Mouse (Mus musculus) CH12.LX (cell line): ENCODE data around the gene Junb. TPM values are rescaled to one million over a fixed set of nuclear protein-coding genes. Genes with fewer than 3 reads are reported as not detected.

Source experiments
- DNase-seq: peaks from one replicate; pipeline ENCODE4 v3.0.0-alpha.2; 2013; ENCODE audit errors: extremely low read depth
- H3K27ac ChIP-seq: 2 replicates; pipeline ENCODE4 v1.5.1; 2012; ENCODE audit warnings: low read depth, mild to moderate bottlenecking, control low read depth, moderate library complexity; ENCODE audit not compliant: insufficient read depth
- H3K27me3 ChIP-seq: replicated peaks from 2 replicates; pipeline ENCODE3; 2012; ENCODE audit warnings: inconsistent platforms
- H3K36me3 ChIP-seq, 2 experiments: replicated peaks in 1 of 2; 2 replicates each; pipeline versions ENCODE3 to v1.6.1; 2012; ENCODE audit warnings: inconsistent platforms in 1 of 2, low read length in 1 of 2, mild to moderate bottlenecking in 1 of 2, mixed read lengths in 1 of 2, moderate library complexity in 1 of 2; ENCODE audit not compliant: control insufficient read depth in 1 of 2, insufficient read depth in 1 of 2
- H3K4me1 ChIP-seq, 2 experiments: 2 replicates each; pipeline ENCODE4 v1.6.1; 2012; ENCODE audit warnings: inconsistent platforms in 1 of 2, moderate library complexity in 1 of 2; ENCODE audit not compliant: insufficient read depth in 2 of 2, control insufficient read depth in 1 of 2
- H3K4me2 ChIP-seq: 2 replicates; pipeline ENCODE4 v1.6.1; 2012; ENCODE audit warnings: low read depth, mild to moderate bottlenecking, control low read depth; ENCODE audit not compliant: poor library complexity, insufficient read depth, severe bottlenecking
- H3K4me3 ChIP-seq, 3 experiments: fragments of 150-350 bp in 1 of 3; sonication (generic) in 1 of 3; replicated peaks in 1 of 3; 2 replicates each; pipeline versions ENCODE3 to v1.5.1; 2011 to 2012; ENCODE audit warnings: low read depth in 2 of 3, low read length in 2 of 3, mild to moderate bottlenecking in 2 of 3, moderate library complexity in 2 of 3, control low read depth in 1 of 3, improper control_type of control experiment in 1 of 3, inconsistent platforms in 1 of 3, mixed read lengths in 1 of 3; ENCODE audit not compliant: poor library complexity in 1 of 3
- H3K79me2 ChIP-seq: replicated peaks from 2 replicates; pipeline ENCODE4 v1.6.1; 2012; ENCODE audit warnings: mild to moderate bottlenecking, moderate library complexity; ENCODE audit not compliant: control insufficient read depth, poor library complexity, insufficient read depth, severe bottlenecking; ENCODE audit errors: extremely low read depth
- H3K9ac ChIP-seq: 2 replicates; pipeline ENCODE4 v1.6.1; 2012; ENCODE audit warnings: low read depth, mild to moderate bottlenecking, control low read depth, moderate library complexity; ENCODE audit not compliant: insufficient read depth
- H3K9me3 ChIP-seq: replicated peaks from 2 replicates; pipeline ENCODE3; 2012; ENCODE audit warnings: low read length, inconsistent platforms, mixed read lengths
- BHLHE40 ChIP-seq: IDR thresholded peaks from 2 replicates; pipeline ENCODE4 v1.6.1; 2011; ENCODE audit warnings: mild to moderate bottlenecking, low read depth, low read length, improper control_type of control experiment
- CHD1 ChIP-seq: IDR thresholded peaks from 2 replicates; pipeline ENCODE4 v1.6.1; 2012; ENCODE audit warnings: low read depth, low read length, improper control_type of control experiment, inconsistent platforms
- CHD2 ChIP-seq: IDR thresholded peaks from 2 replicates; pipeline ENCODE4 v1.6.1; 2011; ENCODE audit warnings: low read length, improper control_type of control experiment
- CTCF ChIP-seq, 2 experiments: IDR thresholded peaks in 1 of 2; conservative IDR thresholded peaks in 1 of 2; 2 replicates each; pipeline ENCODE4 v1.5.1; 2011 to 2012; ENCODE audit warnings: low read depth in 2 of 2, low read length in 2 of 2, improper control_type of control experiment in 1 of 2, inconsistent platforms in 1 of 2, mild to moderate bottlenecking in 1 of 2, moderate library complexity in 1 of 2
- E2F4 ChIP-seq: IDR thresholded peaks from 2 replicates; pipeline ENCODE4 v1.6.1; 2011; ENCODE audit warnings: low read depth, low read length, improper control_type of control experiment; ENCODE audit not compliant: insufficient replicate concordance
- ELF1 ChIP-seq: IDR thresholded peaks from 2 replicates; pipeline ENCODE4 v1.6.1; 2014; ENCODE audit warnings: low read depth, mild to moderate bottlenecking, inconsistent platforms, low read length, improper control_type of control experiment
- EP300 ChIP-seq: IDR thresholded peaks from 2 replicates; pipeline ENCODE4 v1.6.1; 2011; ENCODE audit warnings: low read length, improper control_type of control experiment
- ETS1 ChIP-seq: conservative IDR thresholded peaks from 2 replicates; pipeline ENCODE4 v1.6.1; 2012; ENCODE audit warnings: low read depth, mild to moderate bottlenecking, inconsistent platforms, low read length, improper control_type of control experiment, moderate library complexity
- GABPA ChIP-seq: IDR thresholded peaks from 2 replicates; pipeline ENCODE4 v1.6.1; 2012; ENCODE audit warnings: low read depth, low read length, improper control_type of control experiment, inconsistent platforms; ENCODE audit not compliant: insufficient replicate concordance
- HCFC1 ChIP-seq: IDR thresholded peaks from 2 replicates; pipeline ENCODE4 v1.6.1; 2012; ENCODE audit warnings: low read depth, mild to moderate bottlenecking, inconsistent platforms, low read length, improper control_type of control experiment
- IRF4 ChIP-seq: IDR thresholded peaks from 2 replicates; pipeline ENCODE4 v1.6.1; 2014; ENCODE audit warnings: low read depth, mild to moderate bottlenecking, inconsistent platforms, low read length, improper control_type of control experiment
- JUN ChIP-seq: IDR thresholded peaks from 2 replicates; pipeline ENCODE4 v1.6.1; 2011; ENCODE audit warnings: low read depth, mild to moderate bottlenecking, low read length, improper control_type of control experiment, moderate library complexity; ENCODE audit not compliant: insufficient read depth
- JUND ChIP-seq: conservative IDR thresholded peaks from 2 replicates; pipeline ENCODE4 v1.6.1; 2011; ENCODE audit warnings: low read depth, low read length, improper control_type of control experiment
- KAT2A ChIP-seq: IDR thresholded peaks from 2 replicates; pipeline ENCODE4 v1.6.1; 2012; ENCODE audit warnings: low read length, improper control_type of control experiment, inconsistent platforms; ENCODE audit not compliant: insufficient replicate concordance
- MAX ChIP-seq: IDR thresholded peaks from 2 replicates; pipeline ENCODE4 v1.6.1; 2011; ENCODE audit warnings: low read length, improper control_type of control experiment
- MAZ ChIP-seq: IDR thresholded peaks from 2 replicates; pipeline ENCODE4 v1.6.1; 2012; ENCODE audit warnings: low read depth, mild to moderate bottlenecking, inconsistent platforms, low read length, improper control_type of control experiment, moderate library complexity
- MEF2A ChIP-seq: IDR thresholded peaks from 2 replicates; pipeline ENCODE4 v1.6.1; 2014; ENCODE audit warnings: low read depth, mild to moderate bottlenecking, inconsistent platforms, low read length, improper control_type of control experiment, borderline replicate concordance
- MXI1 ChIP-seq: IDR thresholded peaks from 2 replicates; pipeline ENCODE4 v1.6.1; 2011; ENCODE audit warnings: mild to moderate bottlenecking, low read depth, low read length, improper control_type of control experiment
- MYC ChIP-seq: IDR thresholded peaks from 2 replicates; pipeline ENCODE4 v1.6.1; 2011; ENCODE audit warnings: low read depth, mild to moderate bottlenecking, improper control_type of control experiment, low read length
- NELFE ChIP-seq: IDR thresholded peaks from 2 replicates; pipeline ENCODE4 v1.6.1; 2011; ENCODE audit warnings: low read depth, low read length, improper control_type of control experiment
- NRF1 ChIP-seq: IDR thresholded peaks from 2 replicates; pipeline ENCODE4 v1.6.1; 2014; ENCODE audit warnings: low read depth, mild to moderate bottlenecking, inconsistent platforms, low read length, improper control_type of control experiment, moderate library complexity
- PAX5 ChIP-seq: IDR thresholded peaks from 2 replicates; pipeline ENCODE4 v1.6.1; 2012; ENCODE audit warnings: low read length, inconsistent platforms, mixed read lengths
- POLR2A ChIP-seq: IDR thresholded peaks from 2 replicates; pipeline ENCODE4 v1.6.1; 2011; ENCODE audit warnings: low read depth, mild to moderate bottlenecking, improper control_type of control experiment, low read length
- POLR2AphosphoS2 ChIP-seq: IDR thresholded peaks from 2 replicates; pipeline ENCODE4 v1.6.1; 2011; ENCODE audit warnings: low read depth, low read length, improper control_type of control experiment
- RAD21 ChIP-seq: IDR thresholded peaks from 2 replicates; pipeline ENCODE4 v1.6.1; 2011; ENCODE audit warnings: low read depth, mild to moderate bottlenecking, low read length, improper control_type of control experiment, moderate library complexity
- RCOR1 ChIP-seq: conservative IDR thresholded peaks from 2 replicates; pipeline ENCODE4 v1.6.1; 2012; ENCODE audit warnings: low read depth, mild to moderate bottlenecking, inconsistent platforms, low read length, improper control_type of control experiment
- SIN3A ChIP-seq: IDR thresholded peaks from 2 replicates; pipeline ENCODE4 v1.6.1; 2012; ENCODE audit warnings: low read length, improper control_type of control experiment, inconsistent platforms
- SMC3 ChIP-seq: IDR thresholded peaks from 2 replicates; pipeline ENCODE4 v1.6.1; 2011; ENCODE audit warnings: low read depth, low read length, improper control_type of control experiment
- TBP ChIP-seq: conservative IDR thresholded peaks from 2 replicates; pipeline ENCODE4 v1.6.1; 2011; ENCODE audit warnings: low read depth, low read length, improper control_type of control experiment
- UBTF ChIP-seq: IDR thresholded peaks from 2 replicates; pipeline ENCODE4 v1.6.1; 2012; ENCODE audit warnings: low read depth, mild to moderate bottlenecking, inconsistent platforms, low read length, improper control_type of control experiment, moderate library complexity
- USF1 ChIP-seq: IDR thresholded peaks from 2 replicates; pipeline ENCODE4 v1.6.1; 2014; ENCODE audit warnings: low read depth, mild to moderate bottlenecking, inconsistent platforms, low read length, improper control_type of control experiment
- USF2 ChIP-seq: conservative IDR thresholded peaks from 2 replicates; pipeline ENCODE4 v1.6.1; 2011; ENCODE audit warnings: low read depth, low read length, improper control_type of control experiment
- ZC3H11A ChIP-seq: IDR thresholded peaks from 2 replicates; pipeline ENCODE4 v1.6.1; 2012; ENCODE audit warnings: low read depth, mild to moderate bottlenecking, inconsistent platforms, low read length, improper control_type of control experiment
- ZKSCAN1 ChIP-seq: IDR thresholded peaks from 2 replicates; pipeline ENCODE4 v1.6.1; 2012; ENCODE audit warnings: low read depth, inconsistent platforms, low read length, improper control_type of control experiment, borderline replicate concordance
- ZNF384 ChIP-seq: IDR thresholded peaks from 2 replicates; pipeline ENCODE4 v1.6.1; 2012; ENCODE audit warnings: low read depth, low read length, improper control_type of control experiment, inconsistent platforms
- dilution Hi-C: fragments of 300-500 bp; cut with MboI; formaldehyde crosslinking; loops from 2 replicates; pipeline ENCODE4 v1.14.3; 2020; ENCODE audit warnings: low sequenced_read_pairs; ENCODE audit not compliant: extremely low pct_unique_long_range_greater_than_20kb, extremely low pct_ligation_motif_present
- in situ Hi-C: fragments of 300-500 bp; cut with MboI; formaldehyde crosslinking; loops from 3 replicates; pipeline ENCODE4 v1.14.3; 2019; ENCODE audit warnings: low sequenced_read_pairs, low pct_ligation_motif_present, low pct_unique_long_range_greater_than_20kb, mixed read lengths
- polyA plus RNA-seq: library from polyadenylated mRNA; unstranded; fragments of >175 nt; gene quantifications from 2 replicates; pipeline ENCODE4 v1.2.1, GENCODE M21; 2012; ENCODE audit warnings: low read depth; ENCODE audit not compliant: insufficient read length
- total RNA-seq, 2 experiments: library from RNA; depleted of rRNA; stranded (reverse); fragments of 300-350 nt in 1 of 2; fragments of >200 nt in 1 of 2; gene quantifications; 2 replicates each; pipeline ENCODE4 v1.2.3; 2012 to 2014

The Junb gene
- total and polyA plus RNA-seq, 3 experiments: 63.4 to 342 (median 217) TPM

- Histone ChIP-seq H3K4me1 (peaks cover 35 to 62% of the 10 kb centered on the region in 2 experiments), H3K79me2 (peaks cover 9% of the 10 kb centered on the region), H3K27me3 (no peaks in the 10 kb centered on the region), H3K36me3 (peaks cover under 1% of the 10 kb centered on the region in 2 experiments), H3K9me3 (no peaks in the 10 kb centered on the region), H3K4me2 (peak overlapping the region; percentile 55), H3K9ac (peak overlapping the region; percentile 68), H3K4me3 (peak overlapping the region; percentile 2 to 94 (median 14)), H3K27ac (peak overlapping the region; percentile 94)
- TF ChIP-seq CHD1 (peak; percentile 14; the same call in 1 of the 2 replicates), ZNF384 (no peak), EP300 (peak; percentile 27; the same call in 1 of the 2 replicates), JUN (no peak), RCOR1 (no peak), PAX5 (no peak), ZC3H11A (no peak), UBTF (peak; percentile 53; the same call in 1 of the 2 replicates), KAT2A (no peak), ZKSCAN1 (no peak), MAX (no peak), MYC (no peak), HCFC1 (no peak), USF2 (no peak), POLR2AphosphoS2 (no peak), JUND (no peak), RAD21 (no peak), SMC3 (no peak), MEF2A (peak; percentile 12; the same call in 1 of the 2 replicates), SIN3A (no peak), E2F4 (no peak), POLR2A (peak; percentile 68), IRF4 (no peak; the same call in 1 of the 2 replicates), NRF1 (no peak), ELF1 (peak; percentile 42; the same call in 1 of the 2 replicates), MAZ (peak; percentile 80; the same call in 1 of the 2 replicates), NELFE (no peak), USF1 (no peak), ETS1 (no peak; the same call in 1 of the 2 replicates), CTCF (conservative IDR thresholded peaks at IDR 0.05 in 1 of 2, IDR thresholded peaks at IDR 0.05 in 1 of 2; ENCODE audit: low read depth in 2 of 2, low read length in 2 of 2) (no peak), GABPA (no peak), TBP (0 out of 2 replicates have a peak, but pooled peaks have one; percentile 40), MXI1 (peak; percentile 67; the same call in 1 of the 2 replicates), CHD2 (peak; percentile 37; the same call in 1 of the 2 replicates), BHLHE40 (no peak)
- DNase-seq: peak; percentile 83
- in situ Hi-C loops: no loop called here
- dilution Hi-C loops: no loop called here
Measured at GRCm38 (mm10) chr8:84982499-84983011, 4.0 kb upstream of the Junb start.
